Mouse (Mus musculus): ENCODE data around the gene Myo15. TPM values are rescaled to one million over a fixed set of nuclear protein-coding genes. Genes with fewer than 3 reads are reported as not detected.

Myo15 gene
- total and polyA plus RNA-seq, 3 experiments = 0.04 to 0.07 TPM; not detected in 1

DNA sequence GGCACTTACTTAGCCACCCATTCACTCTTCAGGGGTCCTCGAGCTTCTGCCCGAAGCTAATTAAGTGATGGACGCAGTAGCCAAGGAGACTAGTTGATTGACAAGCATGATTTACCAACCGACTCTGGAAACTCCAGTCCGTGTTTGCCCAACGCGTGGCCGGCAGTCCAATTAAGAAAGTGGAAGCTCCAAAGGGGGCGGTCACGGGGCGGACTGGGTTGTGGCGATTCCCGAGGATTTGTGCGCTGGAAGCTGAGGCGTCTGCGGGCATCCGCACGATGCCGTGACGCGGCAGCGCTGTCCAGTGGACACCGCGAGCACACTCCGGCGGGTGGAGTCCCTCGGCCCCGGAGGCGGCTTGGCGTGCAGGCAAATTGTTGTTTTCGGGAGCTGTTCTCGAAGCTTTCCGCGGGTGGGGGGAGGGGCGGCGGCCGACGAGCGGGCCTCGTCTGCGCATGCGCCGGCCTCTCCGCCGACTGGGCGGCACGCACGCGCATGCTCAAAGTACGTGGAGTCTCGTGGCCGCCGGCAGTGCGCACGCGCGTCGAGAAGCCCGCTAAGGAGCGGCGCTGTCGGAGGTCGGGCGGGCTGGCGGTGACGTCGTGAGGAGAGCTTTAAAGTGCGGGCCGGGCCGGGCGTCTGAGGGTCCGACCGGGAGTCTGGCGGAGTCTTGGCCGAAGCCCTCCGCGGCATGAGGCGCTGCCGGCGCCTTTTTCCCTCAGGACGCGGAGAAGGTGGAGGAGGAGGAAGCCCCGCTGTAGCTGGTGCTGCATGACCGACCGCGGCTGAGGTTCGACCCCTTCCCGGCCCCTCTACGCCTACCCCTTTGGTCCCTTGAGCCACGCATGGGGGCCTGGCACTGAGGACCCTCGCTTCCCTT, 68.6 kb downstream of the Myo15 start (continued):
- TF ChIP-seq MAFK (IDR thresholded peaks at IDR 0.05; ENCODE audit: borderline replicate concordance, low read depth, low read length) (no peak), TAL1 (IDR thresholded peaks at IDR 0.05; ENCODE audit: low read length) (no peak), NRF1 (IDR thresholded peaks at IDR 0.05; ENCODE audit: insufficient read depth, low read depth, low read length, poor library complexity, severe bottlenecking) (peak; percentile 96; the same call in 1 of the 2 replicates), CHD2 (IDR thresholded peaks at IDR 0.05; ENCODE audit: low read length) (no peak), TBP (IDR thresholded peaks at IDR 0.05; ENCODE audit: low read depth, low read length) (0 out of 2 replicates have a peak, but pooled peaks have one; percentile 27), BHLHE40 (IDR thresholded peaks at IDR 0.05; ENCODE audit: borderline replicate concordance, low read depth, low read length) (peak; percentile 59), HCFC1 (IDR thresholded peaks at IDR 0.05; ENCODE audit: low read depth, low read length) (peak; percentile 71), E2F4 (IDR thresholded peaks at IDR 0.05; ENCODE audit: borderline replicate concordance, low read depth, low read length) (no peak), MAX (IDR thresholded peaks at IDR 0.05; ENCODE audit: low read length) (peak; percentile 50; the same call in 1 of the 2 replicates), GABPA (IDR thresholded peaks at IDR 0.05; ENCODE audit: low read depth, low read length) (no peak)

DNA sequence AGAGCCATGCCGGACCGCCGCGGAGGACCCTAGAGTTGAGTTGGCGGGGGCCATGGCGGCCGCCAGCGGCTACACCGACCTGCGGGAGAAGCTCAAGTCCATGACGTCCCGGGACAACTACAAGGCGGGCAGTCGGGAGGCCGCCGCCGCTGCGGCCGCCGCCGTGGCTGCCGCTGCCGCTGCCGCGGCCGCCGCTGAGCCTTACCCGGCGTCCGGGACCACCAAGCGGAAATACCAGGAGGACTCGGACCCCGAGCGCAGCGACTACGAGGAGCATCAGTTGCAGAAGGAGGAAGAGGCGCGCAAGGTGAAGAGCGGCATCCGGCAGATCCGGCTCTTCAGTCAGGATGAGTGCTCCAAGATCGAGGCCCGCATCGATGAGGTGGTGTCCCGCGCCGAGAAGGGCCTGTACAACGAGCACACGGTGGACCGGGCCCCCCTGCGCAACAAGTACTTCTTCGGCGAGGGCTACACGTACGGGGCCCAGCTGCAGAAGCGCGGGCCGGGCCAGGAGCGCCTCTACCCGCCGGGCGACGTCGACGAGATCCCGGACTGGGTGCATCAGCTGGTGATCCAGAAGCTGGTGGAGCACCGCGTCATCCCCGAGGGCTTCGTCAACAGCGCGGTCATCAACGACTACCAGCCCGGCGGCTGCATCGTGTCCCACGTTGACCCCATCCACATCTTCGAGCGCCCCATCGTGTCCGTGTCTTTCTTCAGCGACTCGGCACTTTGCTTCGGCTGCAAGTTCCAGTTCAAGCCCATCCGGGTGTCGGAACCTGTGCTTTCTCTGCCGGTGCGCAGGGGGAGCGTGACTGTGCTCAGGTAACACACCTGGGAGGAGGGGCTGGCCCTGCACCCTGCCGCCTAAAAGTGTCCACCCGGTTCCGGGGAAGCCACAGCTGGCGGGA, 69.5 kb downstream of the Myo15 start:
- peaks cover 0 to 24% of the 10 kb centered on the region in 2 experiments for H3K4me1 ChIP-seq (ENCODE audit: control insufficient read depth in 1 of 2, insufficient read depth in 2 of 2, low read length in 2 of 2)
- DNase-seq (ENCODE audit: low read depth, low spot score) = peak; percentile 74

DNA sequence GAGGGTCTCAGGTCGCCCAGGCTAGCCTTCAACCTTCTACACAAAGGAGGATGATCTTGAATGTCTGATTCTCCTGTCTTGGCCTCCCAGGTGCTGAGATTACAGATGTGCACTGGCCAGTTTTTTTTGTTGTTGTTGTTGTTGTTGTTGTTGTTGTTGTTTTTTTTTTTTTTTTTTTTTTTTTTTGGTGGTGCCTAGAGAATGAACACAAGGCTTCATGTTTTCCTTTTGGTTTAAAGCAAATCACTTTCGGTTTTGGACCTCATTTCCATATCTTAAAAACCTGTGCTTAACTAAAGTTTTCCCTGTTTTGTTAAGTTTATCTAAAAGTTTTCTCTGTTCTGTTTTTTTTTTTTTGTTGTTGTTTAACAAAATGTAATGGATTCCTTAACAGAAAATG, 70.4 kb downstream of the Myo15 start:
- Histone ChIP-seq H3K9ac (ENCODE audit: control insufficient read depth, low read depth, low read length, poor library complexity, severe bottlenecking) (peak overlapping the region; percentile 96), H3K79me2 (ENCODE audit: control insufficient read depth, insufficient read depth, low read length, poor library complexity) (peaks cover 67% of the 10 kb centered on the region), H3K4me1 (ENCODE audit: control insufficient read depth in 1 of 2, insufficient read depth in 2 of 2, low read length in 2 of 2) (peaks cover 0 to 24% of the 10 kb centered on the region in 2 experiments), H3K4me3 (ENCODE audit: control insufficient read depth in 1 of 2, insufficient read depth in 1 of 2, low read depth in 2 of 2, low read length in 2 of 2) (peak overlapping the region; percentile 50 to 86), H3K36me3 (ENCODE audit: control insufficient read depth in 1 of 2, insufficient read depth in 2 of 2, low read length in 2 of 2) (peaks cover 11 to 31% of the 10 kb centered on the region in 2 experiments), H3K27me3 (ENCODE audit: control insufficient read depth in 1 of 2, insufficient read depth in 2 of 2, low read length in 2 of 2) (no peaks in the 10 kb centered on the region), H3K9me3 (replicated peaks; ENCODE audit: insufficient read depth, low read length) (no peaks in the 10 kb centered on the region), H3K27ac (ENCODE audit: control insufficient read depth, low read depth, low read length) (no peak overlapping the region)
- DNase-seq (ENCODE audit: low read depth, low spot score) = no peak
- TF ChIP-seq ZNF384 (IDR thresholded peaks at IDR 0.05; ENCODE audit: low read depth, low read length) (peak; percentile 63), RCOR1 (IDR thresholded peaks at IDR 0.05; ENCODE audit: low read depth, low read length) (no peak)

More for the DNA sequence above, 69.5 kb downstream of the Myo15 start:
- TF ChIP-seq UBTF (IDR thresholded peaks at IDR 0.05; ENCODE audit: borderline replicate concordance, insufficient read depth, low read depth, low read length) (0 out of 2 replicates have a peak, but pooled peaks have one; percentile 39), SMC3 (IDR thresholded peaks at IDR 0.05; ENCODE audit: low read depth, low read length) (no peak), KAT2A (conservative IDR thresholded peaks at IDR 0.05; ENCODE audit: low read depth, low read length) (no peak), CHD1 (IDR thresholded peaks at IDR 0.05; ENCODE audit: low read depth, low read length) (0 out of 2 replicates have a peak, but pooled peaks have one; percentile 3), MXI1 (IDR thresholded peaks at IDR 0.05; ENCODE audit: low read depth, low read length) (peak; percentile 52), NRF1 (IDR thresholded peaks at IDR 0.05; ENCODE audit: insufficient read depth, low read depth, low read length, poor library complexity, severe bottlenecking) (peak; percentile 6; the same call in 1 of the 2 replicates), MYC (IDR thresholded peaks at IDR 0.05; ENCODE audit: low read depth, low read length) (0 out of 2 replicates have a peak, but pooled peaks have one; percentile 15)
- peak overlapping the region; percentile 42 for H3K27ac ChIP-seq (ENCODE audit: control insufficient read depth, low read depth, low read length)
- H3K9me3 ChIP-seq (replicated peaks; ENCODE audit: insufficient read depth, low read length) = no peaks in the 10 kb centered on the region
- peak overlapping the region; percentile 50 to 86 for H3K4me3 ChIP-seq (ENCODE audit: control insufficient read depth in 1 of 2, insufficient read depth in 1 of 2, low read depth in 2 of 2, low read length in 2 of 2)
- H3K79me2 ChIP-seq (ENCODE audit: control insufficient read depth, insufficient read depth, low read length, poor library complexity) = peaks cover 60% of the 10 kb centered on the region
- H3K27me3 ChIP-seq (ENCODE audit: control insufficient read depth in 1 of 2, insufficient read depth in 2 of 2, low read length in 2 of 2) = peaks cover 0 to under 1% of the 10 kb centered on the region in 2 experiments; a peak in 2 of 4 replicates
- H3K36me3 ChIP-seq (ENCODE audit: control insufficient read depth in 1 of 2, insufficient read depth in 2 of 2, low read length in 2 of 2) = peaks cover 6 to 31% of the 10 kb centered on the region in 2 experiments
- peak overlapping the region; percentile 96 for H3K9ac ChIP-seq (ENCODE audit: control insufficient read depth, low read depth, low read length, poor library complexity, severe bottlenecking)
